Comparison of ENCODE assay signal across 9 mouse cellular contexts in the genomic region with DNA sequence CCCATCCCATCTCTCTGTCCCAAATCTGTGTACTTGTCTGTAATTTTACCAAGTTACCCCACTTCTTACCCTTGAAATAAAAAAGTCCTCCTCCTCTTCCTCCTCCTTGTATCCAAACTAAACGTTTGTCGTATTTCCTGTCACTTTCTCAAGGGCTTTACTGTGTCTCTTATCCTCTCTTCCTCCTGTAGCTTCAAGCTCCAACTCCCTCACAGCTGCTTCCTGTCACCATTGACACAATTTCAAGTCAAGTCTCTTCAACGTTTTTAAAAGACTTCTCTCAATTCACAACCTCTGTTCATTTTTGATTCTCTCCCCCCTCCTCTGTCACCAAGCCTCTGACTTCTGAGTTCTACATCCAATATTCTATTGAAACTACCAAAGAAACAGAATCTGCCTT. TPM values are rescaled to one million over a fixed set of nuclear protein-coding genes. Genes with fewer than 3 reads are reported as not detected.
DNase-seq lines count a peak whose midpoint lies in the region; ATAC-seq and TF ChIP-seq lines count a peak whose summit lies in the region.
"Had no signal": no experiment of that assay in that cellular context is flagged by ENCODE, and none has a peak within 500 bp of the region (broad histone marks: within the 10 kb centered on the region; RNA-seq: fewer than 3 reads in every experiment).

TSS of gene F13a1 (minus strand) at position 119 of the 400 bp plus-strand sequence.

- no peak within 1 kb of the TSS for H3K27ac ChIP-seq in gastrocnemius, adult 2 months
- H3K27ac ChIP-seq: liver, embryonic 14.5 days had no signal

- peak within 1 kb of the TSS; percentile 26 for H3K4me3 ChIP-seq in gastrocnemius, adult 2 months

- intact Hi-C loops in gastrocnemius, adult 2 months (cut with DNase I): no loop called here
- intact Hi-C loops in left cerebral cortex, postnatal 10 days (cut with DNase I): no loop called here

- DNase-seq in gastrocnemius, adult 2 months: no peak
- no peak for DNase-seq in gastrocnemius, adult 8-10 months (ENCODE audit: low spot score in 2 of 2)
- DNase-seq in urinary bladder, adult 2 months (ENCODE audit: low spot score): no peak
- DNase-seq in urinary bladder, postnatal 4 days (ENCODE audit: low spot score in 2 of 2): no peak
- no peak for DNase-seq in B cell, adult 2 months
- DNase-seq in left cerebral cortex, postnatal 10 days (ENCODE audit: extremely low spot score in 1 of 2, low spot score in 2 of 2): no peak
- DNase-seq in lung, postnatal 36 days: no peak

- TF ChIP-seq CTCF in gastrocnemius, adult 2 months (IDR thresholded peaks at IDR 0.05): no peak

- no peak for ATAC-seq in megakaryocyte, adult 5-6 weeks (ENCODE audit: poor library complexity, severe bottlenecking)

RNA-seq across cellular contexts. Expression of gene F13a1, which starts in this region (rescaled TPM):
- 10 to 100 TPM in 1 of 2 experiments, 1 to 10 TPM in 1; 6.9 to 11.2 TPM for total RNA-seq in gastrocnemius, adult 2 months (2021)
- 1 to 10 TPM; 2.4 to 9.4 (median 5.1) TPM for total RNA-seq in gastrocnemius, adult 8-10 months (2022)
- 33.2 and 33.9 TPM in 2 replicates for polyA plus RNA-seq in urinary bladder, adult 2 months (2012; rRNA removed)
- total RNA-seq in megakaryocyte, adult 5-6 weeks (2015): 915 and 932 TPM in 2 replicates
- 1,582 and 1,657 TPM in 2 replicates for total RNA-seq in megakaryocyte, adult 5-6 weeks (2017)
- 1 to 10 TPM; 2.5 to 3.7 TPM for total RNA-seq in left cerebral cortex, postnatal 10 days (2021)

Comparison
In these comparisons a context has a peak if more than half of its experiments do, and no peak if none do; other contexts are left out.
1. RNA of gene F13a1 (total RNA-seq): 915 to 1,657 TPM in megakaryocyte, adult 5-6 weeks; 6.9 to 11.2 TPM in gastrocnemius, adult 2 months, 2.4 to 9.4 TPM in gastrocnemius, adult 8-10 months and 2.5 to 3.7 TPM in left cerebral cortex, postnatal 10 days; every median in the first group is over 10 times any median in the second.